Mouse (Mus musculus): ENCODE measurements around the gene Lin54. TPM values are rescaled to one million over a fixed set of nuclear protein-coding genes. Genes with fewer than 3 reads are reported as not detected.

Gene Lin54
- polyA plus RNA-seq, 1 experiment, result 2.9 TPM

DNA sequence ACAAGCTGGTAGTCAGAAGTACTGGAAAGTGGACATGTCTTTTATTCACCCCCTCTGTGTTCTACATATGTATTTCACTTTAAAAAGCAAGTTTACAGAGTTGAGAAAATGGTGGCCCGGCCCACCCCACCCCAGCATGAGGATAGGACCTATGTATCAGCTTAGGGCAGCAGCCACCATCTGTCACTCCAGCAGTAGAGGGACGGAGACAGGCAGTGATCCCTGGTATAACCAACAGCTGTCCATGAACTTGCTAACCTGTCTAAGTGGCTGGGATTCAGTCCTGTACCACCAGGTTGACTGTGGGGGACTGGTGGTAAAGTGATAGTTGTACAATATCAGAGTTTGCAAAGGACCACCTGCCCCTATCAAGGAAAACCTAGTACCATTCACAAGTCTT is 82.4 kb downstream of the Lin54 start:
- H3K36me3 ChIP-seq (ENCODE audit: control insufficient read depth, insufficient read depth), result peaks cover 25% of the 10 kb centered on the region
- H3K4me2 ChIP-seq (ENCODE audit: low read depth), result no peak overlapping the region
- H3K27me3 ChIP-seq (ENCODE audit: control insufficient read depth, insufficient read depth, insufficient read length), result no peaks in the 10 kb centered on the region
- H3K4me3 ChIP-seq, result no peak overlapping the region
- no peak overlapping the region for H3ac ChIP-seq (ENCODE audit: control insufficient read depth, insufficient read length)
- TF ChIP-seq POLR2AphosphoS2 (IDR thresholded peaks at IDR 0.05; ENCODE audit: insufficient read length, low read depth), result peak; percentile 57
- TF ChIP-seq MYOD1 (IDR thresholded peaks at IDR 0.05; ENCODE audit: control insufficient read depth in 1 of 3, insufficient read length in 2 of 3, low read depth in 2 of 3), result no peak
- H3K79me2 ChIP-seq (ENCODE audit: control insufficient read depth, insufficient read depth), result peaks cover 44% of the 10 kb centered on the region

DNA sequence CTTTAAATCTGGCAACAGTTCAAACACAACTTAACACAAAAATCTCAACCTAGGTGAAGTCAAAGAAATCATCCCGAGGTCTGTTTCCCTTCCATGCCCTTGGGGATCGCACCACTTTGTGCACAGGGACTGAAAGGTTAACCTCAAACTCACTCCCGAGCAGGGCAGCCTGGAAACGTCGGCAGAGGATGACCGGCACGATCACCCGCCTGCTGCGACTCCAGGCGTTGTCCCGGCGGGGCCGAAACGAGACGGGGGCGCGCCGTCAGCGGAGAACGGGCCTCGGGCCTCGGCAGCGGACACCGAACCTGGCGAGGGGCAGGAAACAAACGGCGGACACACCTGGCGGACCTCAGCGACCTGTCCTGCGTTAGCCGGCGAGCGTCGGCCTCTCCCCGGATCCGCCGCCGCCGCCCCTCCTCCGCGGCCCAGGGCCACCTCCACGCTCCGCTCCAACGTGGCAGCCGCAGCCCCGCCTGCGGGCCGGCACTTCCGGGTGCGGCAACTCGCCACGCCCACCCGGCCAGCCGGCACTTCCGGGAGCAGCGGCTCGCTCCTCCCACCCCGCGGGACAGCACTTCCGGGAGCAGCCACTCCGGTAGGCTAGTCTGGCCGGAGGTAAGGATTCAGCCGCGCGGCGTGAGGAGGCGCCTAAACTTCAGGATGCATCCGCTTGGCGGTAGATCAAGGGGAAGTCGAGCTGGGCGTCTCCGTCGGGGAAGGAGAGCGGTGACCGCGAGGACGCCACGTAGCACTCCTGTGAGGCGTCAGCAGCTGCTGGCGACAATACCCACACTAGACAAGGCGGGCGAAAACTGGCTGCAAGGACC is 84.5 kb downstream of the Lin54 start, which contains the start of gene Sec31a:
TSS of gene Sec31a (minus strand) at position 474 of the 830 bp plus-strand sequence.
- peak within 1 kb of the TSS; percentile 68 for H3ac ChIP-seq (ENCODE audit: control insufficient read depth, insufficient read length)
- H3K27me3 ChIP-seq (ENCODE audit: control insufficient read depth, insufficient read depth, insufficient read length), result no peaks in the 10 kb centered on the region
- H3K36me3 ChIP-seq (ENCODE audit: control insufficient read depth, insufficient read depth), result peaks cover 4% of the 10 kb centered on the region
- H3K4me3 ChIP-seq, result peak within 1 kb of the TSS; percentile 81
- peaks cover 53% of the 10 kb centered on the region for H3K79me2 ChIP-seq (ENCODE audit: control insufficient read depth, insufficient read depth)
- peak within 1 kb of the TSS; percentile 89 for H3K4me2 ChIP-seq (ENCODE audit: low read depth)
- TF ChIP-seq E2F4 (IDR thresholded peaks at IDR 0.05; ENCODE audit: insufficient read depth) (no peak), POLR2AphosphoS2 (IDR thresholded peaks at IDR 0.05; ENCODE audit: insufficient read length, low read depth) (peak; percentile 86), SRF (IDR thresholded peaks at IDR 0.05; ENCODE audit: control insufficient read depth, insufficient read length, low read depth) (peak; percentile 24), MYOD1 (IDR thresholded peaks at IDR 0.05; ENCODE audit: control insufficient read depth in 1 of 3, insufficient read length in 2 of 3, low read depth in 2 of 3) (peak in 1 of 3 experiments; percentile 48), POLR2A (IDR thresholded peaks at IDR 0.05; ENCODE audit: insufficient read length, low read depth) (peak; percentile 85), REST (IDR thresholded peaks at IDR 0.05; ENCODE audit: insufficient read depth, insufficient read length) (no peak), MAX (IDR thresholded peaks at IDR 0.05; ENCODE audit: low read depth) (no peak), MYOG (IDR thresholded peaks at IDR 0.05; ENCODE audit: control insufficient read depth in 1 of 3, insufficient read depth in 1 of 3, insufficient read length in 2 of 3, low read depth in 2 of 3) (peak in 2 of 3 experiments; percentile 32 to 33), CEBPB (IDR thresholded peaks at IDR 0.05; ENCODE audit: insufficient read depth, poor library complexity, severe bottlenecking) (no peak), TCF12 (IDR thresholded peaks at IDR 0.05; ENCODE audit: insufficient read depth, poor library complexity, severe bottlenecking) (no peak), USF1 (IDR thresholded peaks at IDR 0.05; ENCODE audit: low read depth) (no peak), TCF3 (IDR thresholded peaks at IDR 0.05; ENCODE audit: insufficient read length, low read depth) (no peak)

DNA sequence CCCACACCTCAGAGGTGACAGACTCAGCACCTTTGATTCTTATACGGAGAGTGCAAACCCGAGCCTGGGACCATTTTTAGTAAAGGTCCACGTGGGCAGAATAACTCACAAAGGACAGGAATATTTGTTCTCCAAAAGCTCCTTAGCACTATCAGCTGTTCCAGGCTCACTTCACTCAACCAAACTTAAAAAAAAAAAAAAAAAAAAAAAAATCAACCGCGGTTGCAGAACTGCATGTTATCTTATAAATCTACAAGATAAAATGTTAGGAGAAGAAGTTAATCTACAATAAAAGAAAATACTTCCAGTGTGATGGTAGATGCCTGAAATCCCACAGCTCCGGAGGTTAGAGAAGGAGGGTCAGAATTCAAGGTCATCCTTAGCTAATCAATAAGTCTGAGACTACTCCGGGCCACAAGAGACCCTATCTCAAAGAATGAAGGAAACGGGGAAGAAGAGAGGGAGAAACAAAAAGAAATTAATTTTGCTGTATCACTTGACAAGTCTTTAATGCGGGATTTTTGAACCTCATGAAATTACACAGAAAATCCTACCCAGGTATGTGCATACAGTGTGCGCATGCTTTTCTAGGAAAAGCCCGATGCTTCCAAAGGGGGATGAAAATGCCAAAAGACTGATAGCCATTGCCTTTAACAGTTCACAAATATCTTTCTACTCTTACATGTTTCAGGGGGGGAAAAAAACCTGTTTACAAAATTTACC is 85.8 kb downstream of the Lin54 start:
- no peaks in the 10 kb centered on the region for H3K27me3 ChIP-seq (ENCODE audit: control insufficient read depth, insufficient read depth, insufficient read length)
- peak overlapping the region; percentile 81 for H3K4me3 ChIP-seq
- no peaks in the 10 kb centered on the region for H3K36me3 ChIP-seq (ENCODE audit: control insufficient read depth, insufficient read depth)
- no peak for TF ChIP-seq MAX (IDR thresholded peaks at IDR 0.05; ENCODE audit: low read depth)
- no peak for TF ChIP-seq POLR2A (IDR thresholded peaks at IDR 0.05; ENCODE audit: insufficient read length, low read depth)
- H3ac ChIP-seq (ENCODE audit: control insufficient read depth, insufficient read length), result no peak overlapping the region
- H3K79me2 ChIP-seq (ENCODE audit: control insufficient read depth, insufficient read depth), result peaks cover 66% of the 10 kb centered on the region
- H3K4me2 ChIP-seq (ENCODE audit: low read depth), result peak overlapping the region; percentile 89

DNA sequence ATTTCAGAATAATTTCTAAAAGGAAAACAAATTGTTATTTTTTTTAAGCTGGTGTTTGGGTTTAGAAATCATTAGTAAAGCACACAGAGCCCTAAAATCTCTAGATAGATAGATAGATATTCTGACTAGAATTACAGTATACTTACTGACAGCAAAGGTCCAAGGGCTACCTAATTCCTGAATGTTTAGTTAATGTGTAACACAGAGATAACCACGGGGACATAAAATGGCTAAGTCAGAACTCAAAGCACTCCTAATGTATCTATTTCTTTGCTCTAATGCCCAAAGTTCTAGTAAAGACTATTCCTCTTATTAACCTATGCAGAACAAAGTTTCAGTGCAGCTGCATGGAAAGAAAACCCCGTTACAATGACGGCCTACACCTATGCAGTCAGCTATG is 87.6 kb downstream of the Lin54 start:
- no peaks in the 10 kb centered on the region for H3K27me3 ChIP-seq (ENCODE audit: control insufficient read depth, insufficient read depth, insufficient read length)
- peaks cover 78% of the 10 kb centered on the region for H3K79me2 ChIP-seq (ENCODE audit: control insufficient read depth, insufficient read depth)
- H3K36me3 ChIP-seq (ENCODE audit: control insufficient read depth, insufficient read depth), result no peaks in the 10 kb centered on the region
- no peak overlapping the region for H3ac ChIP-seq (ENCODE audit: control insufficient read depth, insufficient read length)
- TF ChIP-seq MYOG (IDR thresholded peaks at IDR 0.05; ENCODE audit: control insufficient read depth in 1 of 3, insufficient read depth in 1 of 3, insufficient read length in 2 of 3, low read depth in 2 of 3) (no peak), POLR2AphosphoS2 (IDR thresholded peaks at IDR 0.05; ENCODE audit: insufficient read length, low read depth) (no peak), MAX (IDR thresholded peaks at IDR 0.05; ENCODE audit: low read depth) (no peak), USF1 (IDR thresholded peaks at IDR 0.05; ENCODE audit: low read depth) (no peak), TCF12 (IDR thresholded peaks at IDR 0.05; ENCODE audit: insufficient read depth, poor library complexity, severe bottlenecking) (no peak)
- H3K4me2 ChIP-seq (ENCODE audit: low read depth), result peak overlapping the region; percentile 89
- no peak overlapping the region for H3K4me3 ChIP-seq

DNA sequence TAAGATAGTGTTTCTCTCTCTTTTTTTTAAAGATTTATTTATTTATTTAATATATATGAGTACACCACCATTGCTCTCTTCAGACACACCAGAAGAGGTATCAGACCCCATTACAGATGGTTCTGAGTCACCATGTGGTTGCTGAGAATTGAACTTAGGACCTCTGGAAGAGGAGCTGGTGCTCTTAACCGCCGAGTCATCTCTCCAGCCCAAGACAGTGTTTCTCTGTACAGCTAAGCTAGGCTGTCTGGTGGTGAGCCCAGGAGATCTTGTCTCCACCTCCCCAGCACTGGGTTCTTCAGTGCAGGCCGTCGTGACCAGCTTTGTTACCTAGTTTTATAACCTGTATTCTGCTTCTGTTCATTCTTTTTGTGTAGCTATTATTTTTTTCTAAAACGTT is 90.2 kb downstream of the Lin54 start:
- Histone ChIP-seq H3K4me3 (no peak overlapping the region), H3ac (ENCODE audit: control insufficient read depth, insufficient read length) (no peak overlapping the region)
- TF ChIP-seq MAX (IDR thresholded peaks at IDR 0.05; ENCODE audit: low read depth), result no peak
- TF ChIP-seq E2F4 (IDR thresholded peaks at IDR 0.05; ENCODE audit: insufficient read depth), result no peak
- TF ChIP-seq POLR2AphosphoS2 (IDR thresholded peaks at IDR 0.05; ENCODE audit: insufficient read length, low read depth), result no peak
- TF ChIP-seq POLR2A (IDR thresholded peaks at IDR 0.05; ENCODE audit: insufficient read length, low read depth), result no peak

More for the DNA sequence above, 90.2 kb downstream of the Lin54 start:
- Histone ChIP-seq H3K4me2 (ENCODE audit: low read depth) (no peak overlapping the region), H3K79me2 (ENCODE audit: control insufficient read depth, insufficient read depth) (peaks cover 78% of the 10 kb centered on the region), H3K36me3 (ENCODE audit: control insufficient read depth, insufficient read depth) (peaks cover 8% of the 10 kb centered on the region), H3K27me3 (ENCODE audit: control insufficient read depth, insufficient read depth, insufficient read length) (no peaks in the 10 kb centered on the region)
